Mouse (Mus musculus): ENCODE data around the gene Ski.

Gene Ski

GRCm38 (mm10) chr4:155234371-155235310, 12.2 kb upstream of the Ski start:
- DNase-seq (ENCODE audit: low read depth): peak; percentile 80

- peak; percentile 89 for DNase-seq (ENCODE audit: low read depth)
These were observed 11.5 kb upstream of the Ski start for GRCm38 (mm10) chr4:155233878-155234277.

GRCm38 (mm10) chr4:155228461-155228860, 6.1 kb upstream of the Ski start:
- no peak for DNase-seq (ENCODE audit: low read depth)

- no peak for DNase-seq (ENCODE audit: low read depth)
These were observed 5.6 kb upstream of the Ski start for GRCm38 (mm10) chr4:155227986-155228385.

GRCm38 (mm10) chr4:155225918-155226317, 3.5 kb upstream of the Ski start:
- no peak for DNase-seq (ENCODE audit: low read depth)

- DNase-seq (ENCODE audit: low read depth): no peak
These were observed 1.5 kb upstream of the Ski start for GRCm38 (mm10) chr4:155223594-155224528.

GRCm38 (mm10) chr4:155222841-155223593, 625 bp upstream of the Ski start:
- peak; percentile 98 for DNase-seq (ENCODE audit: low read depth)

- DNase-seq (ENCODE audit: low read depth): peak; percentile 85
These were observed 517 bp downstream of the Ski start for GRCm38 (mm10) chr4:155221599-155222551.

- no peak for DNase-seq (ENCODE audit: low read depth)
These were observed 1.3 kb downstream of the Ski start for GRCm38 (mm10) chr4:155221106-155221505.

GRCm38 (mm10) chr4:155220213-155221100, 1.9 kb downstream of the Ski start:
- peak; percentile 50 for DNase-seq (ENCODE audit: low read depth)

- no peak for DNase-seq (ENCODE audit: low read depth)
These were observed 2.9 kb downstream of the Ski start for GRCm38 (mm10) chr4:155219271-155220212.

- DNase-seq (ENCODE audit: low read depth): no peak
These were observed 4.2 kb downstream of the Ski start for GRCm38 (mm10) chr4:155218104-155218732.

GRCm38 (mm10) chr4:155217241-155218103, 4.9 kb downstream of the Ski start:
- DNase-seq (ENCODE audit: low read depth): peak; percentile 70

GRCm38 (mm10) chr4:155215773-155216630, 6.4 kb downstream of the Ski start:
- DNase-seq (ENCODE audit: low read depth): peak; percentile 42

GRCm38 (mm10) chr4:155215203-155215602, 7.2 kb downstream of the Ski start:
- no peak for DNase-seq (ENCODE audit: low read depth)

GRCm38 (mm10) chr4:155214793-155215192, 7.6 kb downstream of the Ski start:
- DNase-seq (ENCODE audit: low read depth): no peak

Data from NIH3T3 (cell line).